Mouse (Mus musculus) myocyte (in vitro differentiated cells): ENCODE measurements at regions not wholly inside any gene's neighbourhood (a gene's known extent, or its start where the extent isn't known, plus 50 kb on each side); places are given as distances from the start of the nearest gene placed in this dataset.

Experiments used
- H3K27me3 ChIP-seq: one replicate; pipeline ENCODE4 v1.6.1; 2011; ENCODE audit not compliant: control insufficient read depth, insufficient read depth, insufficient read length
- H3K36me3 ChIP-seq: one replicate; pipeline ENCODE4 v1.6.1; 2011; ENCODE audit not compliant: control insufficient read depth, insufficient read depth
- H3K4me2 ChIP-seq: one replicate; pipeline ENCODE4 v1.6.1; 2011; ENCODE audit warnings: low read depth, control low read depth
- H3K4me3 ChIP-seq: one replicate; pipeline ENCODE4 v1.5.1; 2011; ENCODE audit warnings: mild to moderate bottlenecking, control low read depth, moderate library complexity
- H3K79me2 ChIP-seq: one replicate; pipeline ENCODE4 v1.6.1; 2011; ENCODE audit not compliant: control insufficient read depth, insufficient read depth
- H3ac ChIP-seq: one replicate; pipeline ENCODE4 v1.6.1; 2011; ENCODE audit not compliant: control insufficient read depth, insufficient read length
- CEBPB ChIP-seq: IDR thresholded peaks from 2 replicates; pipeline ENCODE4 v1.6.1; 2011; ENCODE audit warnings: mild to moderate bottlenecking, moderate library complexity; ENCODE audit not compliant: poor library complexity, insufficient read depth, severe bottlenecking
- E2F4 ChIP-seq: IDR thresholded peaks from one replicate; pipeline ENCODE4 v1.6.1; 2011; ENCODE audit warnings: mild to moderate bottlenecking, control low read depth, moderate library complexity; ENCODE audit not compliant: insufficient read depth
- MAX ChIP-seq: IDR thresholded peaks from one replicate; pipeline ENCODE4 v1.6.1; 2011; ENCODE audit warnings: low read depth, mild to moderate bottlenecking, control low read depth
- MYOD1 ChIP-seq, 3 experiments: IDR thresholded peaks; one replicate each; pipeline ENCODE4 v1.6.1; 2011; ENCODE audit warnings: control low read depth in 2 of 3, low read depth in 2 of 3, mild to moderate bottlenecking in 2 of 3, moderate library complexity in 1 of 3; ENCODE audit not compliant: insufficient read length in 2 of 3, control insufficient read depth in 1 of 3
- MYOG ChIP-seq, 3 experiments: IDR thresholded peaks; one replicate each; pipeline ENCODE4 v1.6.1; 2011; ENCODE audit warnings: control low read depth in 2 of 3, low read depth in 2 of 3, mild to moderate bottlenecking in 2 of 3; ENCODE audit not compliant: insufficient read length in 2 of 3, control insufficient read depth in 1 of 3, insufficient read depth in 1 of 3
- POLR2A ChIP-seq: IDR thresholded peaks from one replicate; pipeline ENCODE4 v1.6.1; 2011; ENCODE audit warnings: low read depth, mild to moderate bottlenecking, control low read depth, moderate library complexity; ENCODE audit not compliant: insufficient read length
- POLR2AphosphoS2 ChIP-seq: IDR thresholded peaks from one replicate; pipeline ENCODE4 v1.6.1; 2011; ENCODE audit warnings: low read depth, control low read depth; ENCODE audit not compliant: insufficient read length
- REST ChIP-seq: IDR thresholded peaks from one replicate; pipeline ENCODE4 v1.6.1; 2011; ENCODE audit warnings: mild to moderate bottlenecking, control low read depth, moderate library complexity; ENCODE audit not compliant: insufficient read depth, insufficient read length
- SRF ChIP-seq: IDR thresholded peaks from one replicate; pipeline ENCODE4 v1.6.1; 2011; ENCODE audit warnings: low read depth; ENCODE audit not compliant: control insufficient read depth, insufficient read length
- TCF12 ChIP-seq: IDR thresholded peaks from one replicate; pipeline ENCODE4 v1.6.1; 2011; ENCODE audit warnings: mild to moderate bottlenecking, control low read depth; ENCODE audit not compliant: poor library complexity, insufficient read depth, severe bottlenecking
- TCF3 ChIP-seq: IDR thresholded peaks from one replicate; pipeline ENCODE4 v1.6.1; 2011; ENCODE audit warnings: low read depth, control low read depth; ENCODE audit not compliant: insufficient read length
- USF1 ChIP-seq: IDR thresholded peaks from one replicate; pipeline ENCODE4 v1.6.1; 2011; ENCODE audit warnings: low read depth, mild to moderate bottlenecking, control low read depth, moderate library complexity

DNA sequence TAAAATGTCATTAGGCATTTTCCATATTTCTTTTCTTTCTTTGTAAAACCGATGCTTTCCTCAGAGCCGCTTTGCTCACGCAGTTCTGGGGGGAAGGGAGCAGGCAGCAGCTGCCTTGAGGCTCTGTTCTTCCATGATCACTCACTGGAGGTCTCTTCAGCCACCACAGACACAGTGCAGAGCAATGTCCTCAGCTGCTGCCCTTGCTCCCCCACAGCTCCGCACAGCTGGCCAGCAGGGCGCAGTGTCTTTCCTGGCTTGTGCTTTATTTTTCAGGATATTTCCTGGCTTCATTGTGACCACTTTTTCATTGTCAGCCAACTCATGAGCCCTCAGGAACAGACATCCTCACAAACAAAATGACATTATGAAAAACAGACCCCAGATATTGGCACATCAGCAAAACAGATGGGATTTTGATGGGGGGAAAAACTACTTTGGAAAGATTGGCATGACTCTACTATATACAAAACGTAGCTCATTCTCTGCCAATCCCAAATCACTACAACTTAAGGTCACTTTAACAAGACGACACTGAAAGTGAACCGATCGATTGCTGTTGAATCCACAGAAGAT lies 195.9 kb downstream of the Gm13691 start:
- Histone ChIP-seq H3K4me2 (no peak overlapping the region), H3ac (no peak overlapping the region), H3K36me3 (no peaks in the 10 kb centered on the region), H3K4me3 (no peak overlapping the region), H3K79me2 (no peaks in the 10 kb centered on the region), H3K27me3 (no peaks in the 10 kb centered on the region)
- TF ChIP-seq SRF = no peak
- no peak for TF ChIP-seq MAX
- TF ChIP-seq TCF12 = no peak
- TF ChIP-seq REST = no peak
- no peak for TF ChIP-seq POLR2AphosphoS2
- peak in 1 of 3 experiments; percentile 16 for TF ChIP-seq MYOD1 (IDR thresholded peaks at IDR 0.05; ENCODE audit: control insufficient read depth in 1 of 3, insufficient read length in 2 of 3, low read depth in 2 of 3)
- TF ChIP-seq MYOG (IDR thresholded peaks at IDR 0.05; ENCODE audit: control insufficient read depth in 1 of 3, insufficient read depth in 1 of 3, insufficient read length in 2 of 3, low read depth in 2 of 3) = peak in 1 of 3 experiments; percentile 18
- TF ChIP-seq USF1 = no peak

- TF ChIP-seq MYOD1 (IDR thresholded peaks at IDR 0.05; ENCODE audit: control insufficient read depth in 1 of 3, insufficient read length in 2 of 3, low read depth in 2 of 3) (no peak), CEBPB (no peak), MAX (no peak), REST (no peak), POLR2AphosphoS2 (no peak), TCF3 (no peak), MYOG (IDR thresholded peaks at IDR 0.05; ENCODE audit: control insufficient read depth in 1 of 3, insufficient read depth in 1 of 3, insufficient read length in 2 of 3, low read depth in 2 of 3) (no peak), E2F4 (no peak), USF1 (no peak), TCF12 (no peak), SRF (no peak), POLR2A (no peak)
- no peaks in the 10 kb centered on the region for H3K36me3 ChIP-seq
- H3K4me2 ChIP-seq = no peak overlapping the region
- no peaks in the 10 kb centered on the region for H3K27me3 ChIP-seq
- H3K79me2 ChIP-seq = no peaks in the 10 kb centered on the region
- H3ac ChIP-seq = no peak overlapping the region
- no peak overlapping the region for H3K4me3 ChIP-seq
Observed at GRCm38 (mm10) chr2:84187456-84187855, 197.1 kb downstream of the Gm13691 start.

- Histone ChIP-seq H3K4me3 (no peak overlapping the region), H3ac (no peak overlapping the region), H3K36me3 (no peaks in the 10 kb centered on the region), H3K4me2 (no peak overlapping the region), H3K79me2 (no peaks in the 10 kb centered on the region), H3K27me3 (no peaks in the 10 kb centered on the region)
- TF ChIP-seq POLR2AphosphoS2 = no peak
- no peak for TF ChIP-seq E2F4
- TF ChIP-seq TCF3 = no peak
- TF ChIP-seq MAX = no peak
- TF ChIP-seq POLR2A = no peak
- TF ChIP-seq CEBPB = no peak
- no peak for TF ChIP-seq TCF12
- TF ChIP-seq MYOG (IDR thresholded peaks at IDR 0.05; ENCODE audit: control insufficient read depth in 1 of 3, insufficient read depth in 1 of 3, insufficient read length in 2 of 3, low read depth in 2 of 3) = no peak
- TF ChIP-seq SRF = no peak
- TF ChIP-seq USF1 = no peak
- TF ChIP-seq MYOD1 (IDR thresholded peaks at IDR 0.05; ENCODE audit: control insufficient read depth in 1 of 3, insufficient read length in 2 of 3, low read depth in 2 of 3) = no peak
- TF ChIP-seq REST = no peak
Observed at GRCm38 (mm10) chr2:84189302-84189701, 198.9 kb downstream of the Gm13691 start.

DNA sequence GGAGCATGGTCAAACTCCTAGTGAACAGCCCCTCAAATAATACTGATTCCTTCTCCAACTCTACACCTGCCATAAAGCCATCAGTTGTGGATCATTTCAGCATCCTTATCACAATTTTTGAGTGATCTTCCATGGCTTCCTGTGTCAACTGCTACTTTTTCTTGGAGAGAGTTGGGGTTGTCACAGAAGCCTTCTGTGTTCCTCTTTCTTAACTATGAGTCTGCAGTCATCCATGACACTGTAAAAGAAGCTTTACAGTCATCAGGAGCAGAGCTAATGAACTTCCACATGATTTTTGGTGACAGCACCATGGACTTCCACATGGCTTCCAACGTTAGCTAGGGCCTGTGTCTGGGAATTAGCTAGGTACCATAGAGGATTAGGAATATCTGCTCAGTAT lies 208.1 kb downstream of the Calcrl start:
- H3K4me3 ChIP-seq = no peak overlapping the region
- H3K27me3 ChIP-seq = no peaks in the 10 kb centered on the region
- H3K79me2 ChIP-seq = no peaks in the 10 kb centered on the region
- H3ac ChIP-seq = no peak overlapping the region
- TF ChIP-seq TCF3 (no peak), REST (no peak), TCF12 (no peak), E2F4 (no peak), USF1 (no peak)
- no peak overlapping the region for H3K4me2 ChIP-seq
- H3K36me3 ChIP-seq = no peaks in the 10 kb centered on the region

DNA sequence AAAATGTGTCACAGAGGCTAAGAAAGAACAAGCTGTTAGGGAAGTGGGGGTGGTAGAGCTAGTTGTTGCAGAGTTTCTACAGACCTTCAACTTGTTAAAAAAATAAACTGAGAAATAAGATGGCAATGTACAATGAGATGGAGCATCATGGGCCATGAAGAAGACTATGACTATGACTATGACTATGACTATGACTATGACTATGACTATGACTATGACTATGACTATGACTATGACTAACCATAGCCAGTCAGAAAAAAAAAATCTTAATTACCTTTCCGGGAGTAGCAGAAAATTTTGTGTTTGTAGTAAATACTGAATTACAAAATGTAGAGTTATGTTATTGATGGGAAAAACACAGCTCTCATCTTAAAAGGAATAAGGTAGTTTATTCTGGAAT lies 203.2 kb downstream of the Calcrl start:
- no peak overlapping the region for H3K4me3 ChIP-seq
- no peak overlapping the region for H3K4me2 ChIP-seq
- H3ac ChIP-seq = no peak overlapping the region
- no peaks in the 10 kb centered on the region for H3K27me3 ChIP-seq
- H3K79me2 ChIP-seq = no peaks in the 10 kb centered on the region
- TF ChIP-seq CEBPB = no peak
- TF ChIP-seq E2F4 = no peak
- TF ChIP-seq MAX = no peak
- TF ChIP-seq SRF = no peak
- TF ChIP-seq TCF3 = no peak
- TF ChIP-seq MYOD1 (IDR thresholded peaks at IDR 0.05; ENCODE audit: control insufficient read depth in 1 of 3, insufficient read length in 2 of 3, low read depth in 2 of 3) = no peak
- TF ChIP-seq TCF12 = no peak
- TF ChIP-seq POLR2AphosphoS2 = no peak
- no peak for TF ChIP-seq MYOG (IDR thresholded peaks at IDR 0.05; ENCODE audit: control insufficient read depth in 1 of 3, insufficient read depth in 1 of 3, insufficient read length in 2 of 3, low read depth in 2 of 3)
- TF ChIP-seq USF1 = no peak
- TF ChIP-seq REST = no peak
- H3K36me3 ChIP-seq = no peaks in the 10 kb centered on the region
